Mouse (Mus musculus) activated CD4-positive, CD25-positive, alpha-beta regulatory T cell, adult 9 weeks (primary cell): ENCODE measurements around the gene Serpinb3a. TPM values are rescaled to one million over a fixed set of nuclear protein-coding genes. Genes with fewer than 3 reads are reported as not detected.

Source experiments
- polyA plus RNA-seq: library from polyadenylated mRNA; unstranded; fragments of 100-300 nt; shearing (Covaris generic); gene quantifications from one replicate; pipeline ENCODE4 v1.2.1, GENCODE M21; 2017

Serpinb3a gene
- not detected for polyA plus RNA-seq

GRCm38 (mm10) chr1:107052203-107052602 is at the start of gene Serpinb3a:
Gene Serpinb3a, minus strand, starts transcription at chr1:107052303.

GRCm38 (mm10) chr1:107083406-107083805 is 31.3 kb upstream of the Serpinb3a start, which contains the start of gene Serpinb3d:
Gene Serpinb3d, minus strand, starts transcription at chr1:107083506.

Other genes with a start within 250 kb of the Serpinb3a start
- gene Serpinb5, start 191.1 kb downstream of the Serpinb3a start, polyA plus RNA-seq: not detected
- not detected for gene Serpinb12, start 117.9 kb downstream of the Serpinb3a start, polyA plus RNA-seq
- gene Serpinb13, start 71.3 kb downstream of the Serpinb3a start, polyA plus RNA-seq: not detected
- gene Serpinb3d, start 31.2 kb upstream of the Serpinb3a start, polyA plus RNA-seq: not detected
- gene Serpinb3b, start 226.1 kb upstream of the Serpinb3a start, polyA plus RNA-seq: not detected
- gene Serpinb3c, start 226.1 kb upstream of the Serpinb3a start, polyA plus RNA-seq: not detected